Mouse (Mus musculus) neutrophil, adult 5-6 weeks (primary cell): ENCODE data around the gene Cfdp1. TPM values are rescaled to one million over a fixed set of nuclear protein-coding genes. Genes with fewer than 3 reads are reported as not detected.
"Not testable (repeated sequence)": the region's sequence is repeated elsewhere in the genome, so short reads cannot be mapped to it uniquely, and the experiment has no call there.

Experiments used
- ATAC-seq: fragments of 151-379, 151-347 bp; 2 replicates; pipeline ENCODE4 v1.8.0; 2017; ENCODE audit warnings: mild to moderate bottlenecking, moderate TSS enrichment; ENCODE audit not compliant: insufficient number of reproducible peaks, poor library complexity, low FRiP score, severe bottlenecking; ENCODE audit errors: extremely low read depth
- total RNA-seq: library from RNA; stranded (forward); fragments of 200-1000 nt; gene quantifications from 2 replicates; pipeline ENCODE4 v1.2.3, GENCODE M21; 2017

Gene Cfdp1
- total RNA-seq, 1 experiment from 2014 or later, result 89.3 TPM

DNA sequence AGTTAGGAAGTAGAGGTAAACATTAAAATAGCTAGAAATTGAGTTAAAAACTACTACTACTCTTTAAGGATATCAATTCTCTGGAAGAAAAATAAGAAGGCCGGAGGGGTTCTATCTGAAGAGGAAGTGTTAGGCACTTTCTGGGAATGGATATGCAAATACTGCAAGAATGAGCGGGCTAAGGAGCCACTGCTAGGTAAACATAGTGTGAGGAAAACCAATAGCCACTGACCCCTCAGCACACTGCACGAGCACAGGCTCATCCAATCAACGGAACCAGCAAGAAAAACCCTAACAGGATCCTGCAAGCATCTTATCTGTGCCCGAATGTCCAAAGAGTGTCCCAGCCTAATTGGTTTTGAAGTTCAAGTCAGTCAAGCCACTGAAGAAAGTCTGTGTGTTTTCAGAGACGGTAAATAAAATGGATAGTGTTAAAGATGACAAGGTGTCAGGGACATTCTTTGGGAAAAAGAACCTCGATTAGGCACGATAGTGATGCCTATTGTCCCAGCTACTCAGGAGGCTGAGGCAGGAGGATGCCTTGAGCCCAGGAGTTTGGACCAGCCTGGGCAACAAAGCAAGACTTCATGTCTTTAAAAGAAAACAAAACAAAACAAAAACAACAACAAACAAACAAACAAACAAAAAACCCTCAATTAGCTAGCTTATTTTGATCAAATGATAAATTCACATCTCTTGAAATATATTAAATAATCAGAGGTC lies 11.2 kb upstream of the Cfdp1 start:
- ATAC-seq, result no peak

DNA sequence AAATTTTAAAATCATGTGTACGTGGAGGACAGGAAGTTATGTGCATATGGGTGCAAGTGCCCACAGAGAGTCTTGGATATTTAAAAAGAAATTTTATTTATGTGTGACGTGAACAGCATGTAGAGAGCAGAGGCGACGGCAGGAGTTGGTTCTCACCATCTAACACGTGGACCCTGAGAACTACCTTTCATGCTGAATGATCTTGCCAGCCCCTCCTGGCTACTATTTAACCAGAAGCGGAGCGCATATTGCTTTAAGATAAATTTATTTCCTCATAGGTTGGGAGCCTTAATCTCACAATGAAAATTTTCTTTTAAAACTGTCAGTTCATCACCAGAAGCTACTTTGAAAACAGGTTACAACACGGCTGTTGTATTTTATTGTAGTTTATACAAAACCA lies 10.6 kb upstream of the Cfdp1 start:
- ATAC-seq, result no peak

DNA sequence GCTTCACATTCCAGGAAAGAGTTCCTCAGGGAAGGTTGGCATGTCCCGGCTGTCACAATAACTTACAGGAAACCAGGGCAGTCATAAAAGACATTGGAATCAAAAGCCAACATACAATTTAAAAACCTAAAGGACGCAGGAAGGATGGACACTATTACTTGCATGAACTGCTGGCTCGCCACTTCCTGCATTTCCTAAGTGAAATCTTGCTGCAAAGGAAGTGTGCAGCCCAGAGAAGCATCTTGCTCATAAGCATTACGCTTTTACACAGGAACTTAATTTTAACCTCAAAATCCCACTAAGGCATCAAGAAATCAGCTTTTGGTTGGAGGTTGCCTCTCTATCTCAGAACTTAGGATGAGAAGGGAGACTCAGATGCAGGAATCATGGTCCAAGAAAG lies 9.2 kb upstream of the Cfdp1 start:
- no peak for ATAC-seq

- no peak for ATAC-seq
These were observed 1.9 kb upstream of the Cfdp1 start for GRCm38 (mm10) chr8:111855977-111856376.

DNA sequence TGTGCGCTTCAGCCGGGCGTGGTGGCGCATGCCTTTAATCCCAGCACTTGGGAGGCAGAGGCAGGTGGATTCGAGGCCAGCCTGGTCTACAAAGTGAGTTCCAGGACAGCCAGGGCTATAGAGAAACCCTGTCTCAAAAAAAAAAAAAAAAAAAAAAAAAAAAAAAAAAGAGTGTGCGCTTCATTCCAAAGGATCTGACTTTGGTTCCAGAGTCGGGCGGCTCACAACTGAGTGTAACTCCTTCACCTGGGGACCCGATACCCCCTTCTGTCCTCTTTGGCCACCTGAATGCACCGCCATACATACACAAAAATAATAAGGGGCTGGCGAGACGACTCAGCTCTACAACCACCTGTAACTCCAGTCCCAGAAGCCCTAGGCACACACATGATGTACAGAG lies 872 bp downstream of the Cfdp1 start:
- ATAC-seq, result not testable (repeated sequence)

DNA sequence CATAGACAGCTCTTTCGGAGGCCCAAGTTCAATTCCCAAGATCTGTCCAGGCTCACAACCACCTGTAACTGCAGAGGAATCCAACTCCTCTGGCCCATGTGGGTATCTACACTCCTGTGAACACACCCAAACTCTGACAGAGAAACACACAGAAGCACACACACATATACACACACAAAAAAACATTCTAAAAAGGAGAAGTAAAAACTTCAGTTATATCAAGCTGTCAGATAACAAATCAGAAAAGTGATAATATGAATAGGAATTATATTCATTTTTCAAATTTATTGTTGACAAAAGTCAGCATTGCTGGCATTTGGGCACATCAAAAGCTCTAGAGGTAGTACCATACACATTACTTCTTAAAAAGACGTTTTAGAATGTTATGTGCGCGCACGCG lies 7.3 kb downstream of the Cfdp1 start:
- ATAC-seq, result no peak

GRCm38 (mm10) chr8:111835540-111835939 lies 18.6 kb downstream of the Cfdp1 start:
- no peak for ATAC-seq

DNA sequence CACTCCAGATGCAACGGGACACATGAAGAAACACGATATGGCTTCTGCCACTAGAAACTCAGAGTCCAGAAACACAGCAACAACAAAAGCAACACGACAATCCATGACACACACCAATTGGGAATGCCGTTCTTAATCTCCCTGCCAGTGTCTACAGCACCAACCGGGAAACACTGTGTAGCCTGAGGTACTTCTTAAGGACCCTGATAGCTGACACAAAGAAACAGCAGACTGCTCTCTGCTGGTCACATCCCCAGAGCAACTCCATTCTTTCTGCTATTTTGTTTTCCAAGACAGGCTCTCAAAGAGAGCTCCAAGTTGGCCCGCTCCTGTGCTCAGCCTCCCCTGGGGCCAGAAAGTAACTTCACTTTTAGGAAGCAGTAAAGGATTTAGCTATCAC lies 20.1 kb downstream of the Cfdp1 start:
- ATAC-seq, result no peak

DNA sequence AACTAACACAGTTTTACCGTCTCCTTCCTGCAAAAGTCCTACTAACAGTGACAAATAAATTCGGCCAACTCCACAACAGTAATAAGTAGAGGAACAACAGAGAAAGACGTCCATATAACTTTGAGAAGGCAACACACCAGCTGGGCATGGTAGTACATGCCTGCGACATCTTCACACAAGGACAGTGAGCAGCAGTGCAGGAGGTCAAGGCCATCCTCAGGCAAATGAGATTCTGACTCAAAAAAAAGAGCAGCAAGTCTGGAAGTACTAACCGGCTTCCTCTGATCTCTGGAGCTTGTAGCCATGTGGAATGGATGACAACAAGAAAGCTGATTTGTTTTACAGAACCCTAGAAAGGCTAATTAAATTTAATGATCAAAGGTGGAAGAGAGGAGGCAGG lies 21.1 kb downstream of the Cfdp1 start:
- ATAC-seq, result no peak

DNA sequence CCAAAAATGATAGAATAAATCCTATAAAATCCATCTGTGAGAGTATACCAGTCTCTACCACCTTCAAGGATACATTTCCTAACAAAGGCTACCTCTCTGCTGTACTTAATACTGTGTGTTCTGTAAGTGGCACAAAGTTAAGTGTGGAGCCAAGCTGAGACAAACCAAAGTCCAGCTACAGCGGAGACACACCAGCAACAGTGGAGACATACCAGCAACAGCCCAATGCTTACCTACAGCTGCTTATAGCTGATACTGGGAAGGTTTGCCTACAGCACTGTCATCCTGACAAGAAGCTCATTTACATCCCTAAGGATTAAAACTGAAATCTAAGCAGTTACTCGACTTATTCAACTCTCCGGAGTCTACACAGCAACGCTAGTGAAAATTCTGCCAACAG lies 22.1 kb downstream of the Cfdp1 start:
- no peak for ATAC-seq

GRCm38 (mm10) chr8:111828595-111828994 lies 25.5 kb downstream of the Cfdp1 start:
- ATAC-seq, result no peak

DNA sequence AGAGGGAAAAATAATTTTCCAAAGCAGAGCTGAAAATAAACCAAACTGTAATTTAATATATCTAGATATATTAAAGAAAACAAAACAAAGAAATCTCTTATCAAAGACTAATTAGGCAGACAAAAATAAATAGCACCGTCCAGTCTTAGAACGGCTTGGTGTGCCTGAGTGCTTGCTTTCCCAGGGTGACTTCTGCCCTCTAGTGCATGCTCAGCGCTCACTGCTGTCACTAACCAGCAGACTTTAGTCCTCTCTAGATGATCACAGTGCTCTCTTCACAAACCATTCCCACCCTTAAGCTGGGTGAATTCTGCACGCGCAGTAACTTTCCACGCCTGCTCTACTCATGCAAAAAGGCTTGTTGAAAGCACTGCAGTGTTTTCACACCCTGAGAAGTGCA lies 28.9 kb downstream of the Cfdp1 start:
- no peak for ATAC-seq

DNA sequence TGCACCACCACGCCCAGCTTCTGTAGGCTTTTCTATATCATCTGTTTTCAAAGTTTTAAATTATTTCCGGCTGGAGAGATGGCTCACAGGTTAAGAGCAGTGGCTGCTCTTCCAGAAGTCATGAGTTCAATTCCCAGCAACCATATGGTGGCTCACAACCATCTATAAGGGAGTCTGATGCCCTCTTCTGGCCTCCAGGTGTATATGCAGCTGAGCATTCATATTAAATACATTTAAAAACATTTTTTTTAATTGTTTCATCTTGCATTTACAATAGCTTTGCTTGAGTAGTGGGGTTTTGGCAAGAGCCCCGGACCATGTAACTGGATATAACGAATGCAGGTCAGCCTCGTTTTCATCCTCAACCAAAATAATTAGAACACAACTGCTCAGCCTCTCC lies 29.8 kb downstream of the Cfdp1 start:
- ATAC-seq, result no peak

GRCm38 (mm10) chr8:111821199-111821598 lies 32.9 kb downstream of the Cfdp1 start:
- ATAC-seq, result peak; percentile 97

DNA sequence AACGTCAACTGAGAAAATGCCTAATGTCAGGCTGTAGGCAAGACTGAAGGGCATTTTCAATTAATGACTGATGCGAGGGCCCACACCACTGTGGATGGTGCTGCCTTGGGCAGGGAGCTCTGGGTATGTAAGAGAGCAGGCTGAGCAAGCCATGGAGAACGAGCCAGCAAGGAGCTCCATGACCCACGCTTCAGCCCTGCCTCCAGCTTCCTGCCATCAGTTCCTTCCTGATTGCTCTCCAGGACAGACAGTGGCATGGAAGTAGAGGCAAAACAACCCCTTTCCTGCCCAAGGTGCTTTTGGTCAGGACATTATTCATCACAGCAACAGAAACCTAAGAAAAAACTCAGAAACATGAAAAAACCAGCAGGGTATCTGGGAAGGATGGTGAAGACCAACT lies 33.4 kb downstream of the Cfdp1 start:
- ATAC-seq, result no peak

DNA sequence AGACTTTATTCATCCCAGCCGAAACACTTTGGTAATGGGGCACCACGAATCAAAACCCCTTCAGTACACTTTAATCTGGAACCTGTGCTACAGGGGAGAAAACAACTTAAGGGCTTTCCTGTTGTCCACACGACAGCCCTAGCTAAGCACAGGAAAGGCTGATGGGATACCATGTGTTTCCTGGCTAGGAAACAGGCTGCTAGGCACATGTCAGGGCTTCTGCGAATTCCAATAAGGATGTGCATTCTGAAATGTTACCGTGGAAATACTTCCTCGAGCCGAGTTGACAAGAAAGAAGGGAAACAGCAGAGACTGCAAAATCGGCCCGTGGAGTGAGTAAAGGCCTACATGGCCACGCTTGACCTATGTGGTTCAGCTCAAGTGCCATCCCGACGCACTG lies 34.1 kb downstream of the Cfdp1 start:
- ATAC-seq, result no peak

DNA sequence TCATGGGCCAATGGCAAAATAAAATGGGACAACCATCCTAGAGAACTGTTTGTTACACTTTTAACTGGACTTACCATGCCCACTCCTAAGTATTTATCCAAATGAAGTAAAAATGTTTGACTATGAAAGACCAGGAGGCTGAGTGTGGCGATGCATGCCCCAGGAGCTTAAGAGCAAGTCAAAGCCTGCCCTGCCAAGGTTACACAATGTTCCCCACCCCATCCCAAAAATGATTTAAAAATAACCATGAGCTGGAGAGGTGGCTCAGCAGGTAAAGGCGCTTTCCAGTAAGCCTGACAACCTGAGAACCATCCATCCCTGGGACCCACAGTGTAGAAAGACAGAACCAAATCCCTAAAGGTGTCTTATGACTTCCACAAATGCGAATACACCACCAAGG lies 35.5 kb downstream of the Cfdp1 start:
- no peak for ATAC-seq

GRCm38 (mm10) chr8:111815078-111815477 lies 39.0 kb downstream of the Cfdp1 start:
- no peak for ATAC-seq

DNA sequence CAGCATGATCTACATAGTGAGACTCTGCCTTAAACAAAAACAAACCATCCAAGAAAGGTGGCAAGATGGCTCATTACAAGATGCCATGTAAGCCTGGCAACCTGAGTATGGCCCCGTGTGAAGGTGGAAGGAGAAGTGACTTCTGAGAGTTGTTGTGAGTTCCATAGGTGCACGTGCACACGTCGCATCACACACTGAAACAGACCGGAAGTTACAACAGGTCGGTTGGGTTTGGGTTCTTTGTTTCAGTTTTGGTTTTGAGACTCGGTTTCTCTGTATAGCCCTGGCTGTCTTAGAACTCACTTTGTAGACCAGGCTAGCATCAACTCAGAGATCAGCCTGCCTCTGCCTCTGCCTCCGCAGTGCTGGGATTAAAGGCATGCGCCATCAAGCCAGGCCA lies 40.3 kb downstream of the Cfdp1 start:
- ATAC-seq, result no peak

DNA sequence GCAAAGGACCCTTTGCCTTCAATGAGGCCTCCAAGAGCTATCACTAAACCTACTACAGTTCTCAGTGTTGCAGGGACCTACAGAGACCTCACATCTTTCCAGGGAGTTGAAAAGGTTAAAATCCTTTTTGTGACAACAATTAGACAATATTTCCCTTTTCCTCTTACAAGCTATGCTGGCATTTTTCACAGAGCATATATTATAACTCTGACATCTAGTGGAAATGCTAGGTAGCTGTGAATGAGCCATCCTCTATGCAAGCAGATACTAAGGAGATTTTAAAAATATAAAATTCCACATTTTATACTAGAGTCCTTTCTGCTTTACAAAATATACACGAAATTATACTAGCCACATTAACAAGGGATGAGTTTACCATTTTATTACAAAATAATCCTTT lies 41.3 kb downstream of the Cfdp1 start:
- ATAC-seq, result no peak

GRCm38 (mm10) chr8:111810656-111811336 lies 43.3 kb downstream of the Cfdp1 start:
- ATAC-seq, result no peak
